Mouse (Mus musculus) brain, embryonic 14.5 days (tissue): Measurements from ENCODE around the gene Ralgapb.

ENCODE experiments used
- CTCF ChIP-seq: fragments of 200-500 bp; IDR thresholded peaks from 2 replicates; pipeline ENCODE4 v1.5.1; 2012; ENCODE audit warnings: inconsistent platforms, mild to moderate bottlenecking, moderate library complexity, borderline replicate concordance; ENCODE audit not compliant: insufficient read depth, insufficient read length; ENCODE audit errors: extremely low read depth
- POLR2A ChIP-seq: fragments of 200-500 bp; IDR thresholded peaks from 2 replicates; pipeline ENCODE4 v1.6.1; 2012; ENCODE audit warnings: mild to moderate bottlenecking, inconsistent platforms, borderline replicate concordance; ENCODE audit not compliant: poor library complexity, insufficient read depth, insufficient read length, severe bottlenecking; ENCODE audit errors: extremely low read depth

GRCm38 (mm10) chr2:158376798-158377197 lies 32.9 kb upstream of the Ralgapb start:
- TF ChIP-seq POLR2A (no peak), CTCF (no peak)
